Mouse (Mus musculus) gastrocnemius, postnatal 14 days (tissue): ENCODE measurements around the gene Mettl3. TPM values are rescaled to one million over a fixed set of nuclear protein-coding genes. Genes with fewer than 3 reads are reported as not detected.
"Not testable (repeated sequence)": the region's sequence is repeated elsewhere in the genome, so short reads cannot be mapped to it uniquely, and the experiment has no call there.

Experiments used
- DNase-seq: peaks from one replicate; pipeline ENCODE4 v3.0.0; 2021; ENCODE audit warnings: mixed read lengths
- intact Hi-C: fragments of 180-260 bp; cut with DNase I; formaldehyde crosslinking; loops from one replicate; pipeline ENCODE4 v1.15.1; 2025; ENCODE audit warnings: low total_unique reads
- total RNA-seq, 2 experiments: library from RNA; stranded (reverse); gene quantifications; 2 replicates each; pipeline ENCODE4 v1.2.3; 2021

Mettl3 gene
- total RNA-seq, 2 experiments from 2014 or later, result 11.8 to 14.7 TPM

DNA sequence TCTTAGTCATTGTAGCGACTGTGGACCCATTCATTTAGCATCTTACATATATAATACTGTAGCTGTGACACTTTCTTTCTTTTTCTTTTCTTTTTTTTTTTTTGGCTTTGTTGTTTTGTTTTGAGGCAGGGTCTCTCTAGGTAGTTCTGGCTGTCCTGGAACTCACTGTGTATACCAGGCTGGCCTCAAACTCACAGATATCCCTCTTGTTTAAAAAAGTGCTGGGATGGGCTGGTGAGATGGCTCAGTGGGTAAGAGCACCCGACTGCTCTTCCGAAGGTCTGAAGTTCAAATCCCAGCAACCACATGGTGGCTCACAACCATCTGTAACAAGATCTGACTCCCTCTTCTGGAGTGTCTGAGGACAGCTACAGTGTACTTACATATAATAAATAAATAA, 1.4 kb downstream of the Mettl3 start:
- intact Hi-C loops, DNase-seq: not testable (repeated sequence)

DNA sequence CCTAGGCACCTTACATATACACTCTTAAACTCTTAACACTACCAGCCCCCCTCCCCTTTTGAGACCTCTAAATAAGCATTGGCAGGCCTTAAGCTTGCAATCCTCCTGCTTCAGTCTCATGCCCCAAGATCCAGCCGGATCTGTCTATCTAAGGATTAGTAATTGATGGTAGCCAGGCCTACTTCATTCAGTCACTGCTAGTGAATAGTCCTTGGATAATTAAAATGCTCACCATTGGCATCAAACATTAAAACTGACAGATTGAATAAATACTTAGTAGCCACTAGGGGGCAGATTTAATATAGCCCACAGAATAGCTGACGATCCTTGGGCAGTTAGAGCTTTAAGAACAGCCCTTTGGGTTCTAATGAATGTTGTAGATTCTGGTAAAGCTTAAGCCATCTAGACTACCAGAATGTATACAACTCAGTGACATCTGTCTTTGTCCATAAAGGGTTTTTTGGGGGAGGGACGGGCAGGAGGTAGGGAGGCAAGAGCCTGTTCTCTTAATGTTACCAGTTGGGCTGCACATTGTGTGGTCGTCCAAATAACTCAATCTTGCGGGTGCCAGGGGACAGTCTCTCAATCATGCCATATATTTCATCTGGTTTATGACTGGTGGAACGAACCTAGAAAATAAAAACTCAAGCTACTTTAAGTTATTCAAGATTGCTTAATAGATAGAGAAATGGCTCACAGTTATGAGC, 9.2 kb downstream of the Mettl3 start:
- no peak for DNase-seq
- intact Hi-C loops, result loop anchor here (2.0 kb wide), 1 partner anchor 39 kb away; no protein-coding TSS in a partner anchor

DNA sequence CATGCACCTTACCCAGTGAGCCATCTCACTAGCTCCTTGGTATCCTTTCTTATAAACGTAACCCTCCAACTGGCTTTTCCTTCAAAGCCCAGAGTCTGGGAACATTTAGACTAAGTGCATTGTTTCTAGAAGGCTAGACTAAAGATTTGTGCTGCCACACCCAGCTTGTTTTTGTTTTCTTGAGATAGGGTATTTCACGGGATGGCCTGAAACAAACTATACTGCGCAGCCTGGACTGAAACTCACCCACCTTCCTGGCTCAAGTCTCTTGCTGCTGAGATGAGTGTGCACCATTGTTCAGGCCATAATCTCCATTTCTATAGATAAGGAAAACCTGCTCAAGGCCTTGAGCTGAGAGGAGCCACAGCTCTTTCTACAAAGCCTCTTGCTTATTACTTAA, 20.7 kb downstream of the Mettl3 start:
- intact Hi-C loops, result no loop called here
- no peak for DNase-seq

DNA sequence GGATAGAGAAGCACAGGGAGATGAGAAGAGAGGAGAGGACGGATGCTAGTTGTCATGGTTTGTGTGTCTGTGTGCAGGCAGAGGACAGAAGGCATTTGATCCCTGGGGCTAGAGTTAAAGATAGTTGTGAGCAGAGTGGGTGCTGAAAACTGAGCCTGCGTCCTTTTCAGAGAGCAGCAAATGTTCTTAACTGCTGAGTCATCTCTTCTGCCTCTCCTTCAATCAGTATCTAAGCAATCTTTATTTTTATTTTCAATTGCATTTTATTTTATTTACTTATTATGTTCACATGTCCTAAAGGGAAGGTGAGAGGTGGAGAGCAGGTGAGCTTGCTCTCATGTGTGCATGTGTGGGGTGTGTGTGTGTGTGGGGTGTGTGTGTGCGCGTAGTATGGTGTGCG, 21.3 kb downstream of the Mettl3 start:
- no peak for DNase-seq
- intact Hi-C loops, result no loop called here

DNA sequence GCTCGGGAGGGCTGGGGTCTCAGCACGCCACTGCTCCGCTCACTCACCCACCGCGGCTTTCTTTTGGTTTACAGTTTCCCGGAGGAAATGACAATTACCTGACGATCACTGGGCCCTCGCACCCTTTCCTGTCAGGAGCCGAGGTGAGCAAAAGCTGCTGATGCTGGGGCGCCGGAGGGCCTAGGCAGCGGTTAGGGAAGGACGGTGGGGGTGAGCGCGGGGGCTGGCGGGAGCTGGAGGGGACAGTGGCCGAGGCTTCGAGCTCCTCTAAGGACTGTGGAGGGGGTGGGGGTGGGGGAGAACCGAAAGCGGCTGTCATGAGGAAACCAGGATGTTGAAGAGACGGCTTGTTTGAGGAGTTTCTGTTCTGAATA, 25.2 kb downstream of the Mettl3 start:
- intact Hi-C loops, result no loop called here
- DNase-seq, result peak; percentile 27

DNA sequence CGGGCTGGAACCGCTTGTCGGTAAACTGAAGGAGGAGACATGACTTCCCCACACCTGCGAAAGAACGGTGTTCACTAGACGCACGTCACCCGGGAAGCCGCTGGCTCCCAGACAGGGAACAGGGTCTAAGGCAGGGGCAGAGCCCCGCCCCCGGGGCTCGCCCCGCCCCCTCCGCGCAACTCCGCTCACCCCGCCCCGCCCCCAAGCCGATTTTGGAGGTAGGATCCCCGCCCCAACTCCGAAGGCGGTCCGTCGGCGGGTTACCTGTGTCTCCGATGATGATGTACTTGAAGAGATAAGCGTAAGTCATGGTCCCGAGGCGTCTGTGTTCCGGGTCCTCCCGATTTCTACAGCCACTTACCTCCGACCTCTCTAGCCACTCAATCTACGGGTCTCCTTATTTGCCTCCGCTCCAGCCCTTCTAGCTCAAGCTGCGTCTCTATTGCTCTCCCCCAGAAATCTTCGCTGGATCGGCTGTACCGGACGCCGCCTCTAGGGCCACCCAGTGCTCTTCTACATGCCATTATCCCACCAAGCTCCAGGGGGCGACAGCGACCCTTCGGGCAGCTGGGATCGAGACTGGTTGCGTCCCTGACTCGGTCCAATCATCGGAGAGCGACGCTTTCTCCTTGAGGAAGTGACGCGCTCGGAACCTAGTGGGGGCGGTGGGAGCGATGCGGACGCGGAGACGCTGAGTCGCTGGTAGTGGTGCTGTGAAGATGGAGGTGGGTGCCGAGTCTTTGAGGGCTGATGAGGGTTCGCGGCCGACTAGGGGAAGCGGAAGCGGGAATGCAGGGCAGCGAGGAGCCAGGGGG, 25.8 kb downstream of the Mettl3 start, which contains the start of the genes Tox4 and Rab2b:
Tox4 (plus strand) TSS at position 215 of the 815 bp plus-strand sequence.
Rab2b (minus strand) TSS at position 614 of the 815 bp plus-strand sequence.
- intact Hi-C loops, result no loop called here
- DNase-seq, result peak; percentile 97

DNA sequence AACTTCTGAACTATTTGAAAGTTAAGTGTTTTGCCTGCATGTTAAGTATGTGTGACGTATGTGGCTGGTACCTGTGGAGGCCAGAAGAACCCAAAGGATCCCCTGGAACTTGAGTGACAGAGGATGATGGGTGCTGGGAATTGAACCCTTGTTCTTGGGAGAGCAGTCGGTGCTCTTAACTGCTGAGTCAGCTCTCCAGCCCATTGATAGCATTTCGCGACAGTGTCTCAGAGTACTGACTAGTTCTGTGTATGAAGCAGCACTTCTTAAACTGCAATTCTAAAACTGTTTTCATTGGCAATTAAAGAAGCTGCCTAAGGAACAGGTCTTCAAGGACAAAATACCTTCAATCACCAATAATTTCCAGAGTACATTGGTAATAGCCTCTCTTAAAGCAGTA, 27.7 kb downstream of the Mettl3 start:
- DNase-seq, result no peak
- intact Hi-C loops, result no loop called here

DNA sequence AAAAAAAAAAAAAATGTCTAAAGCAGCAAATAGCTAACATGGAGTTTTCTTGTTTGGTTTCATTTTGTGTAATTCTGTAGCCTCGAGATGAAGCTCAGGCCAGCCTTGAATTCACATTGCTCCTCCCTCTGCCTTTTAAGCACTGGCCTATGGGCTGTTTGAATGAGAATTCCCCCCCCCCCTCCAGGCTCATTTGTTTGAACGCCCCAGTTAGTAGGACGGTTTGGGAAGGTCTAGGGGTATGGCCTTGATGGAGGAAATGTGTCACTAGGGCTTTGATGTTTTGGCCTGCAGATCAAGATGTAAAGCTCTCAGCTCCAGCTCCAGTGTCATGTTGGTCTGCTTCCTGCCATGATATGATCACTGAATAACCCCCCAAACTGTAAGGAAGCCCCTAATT, 32.1 kb downstream of the Mettl3 start:
- DNase-seq, result no peak
- intact Hi-C loops, result no loop called here

DNA sequence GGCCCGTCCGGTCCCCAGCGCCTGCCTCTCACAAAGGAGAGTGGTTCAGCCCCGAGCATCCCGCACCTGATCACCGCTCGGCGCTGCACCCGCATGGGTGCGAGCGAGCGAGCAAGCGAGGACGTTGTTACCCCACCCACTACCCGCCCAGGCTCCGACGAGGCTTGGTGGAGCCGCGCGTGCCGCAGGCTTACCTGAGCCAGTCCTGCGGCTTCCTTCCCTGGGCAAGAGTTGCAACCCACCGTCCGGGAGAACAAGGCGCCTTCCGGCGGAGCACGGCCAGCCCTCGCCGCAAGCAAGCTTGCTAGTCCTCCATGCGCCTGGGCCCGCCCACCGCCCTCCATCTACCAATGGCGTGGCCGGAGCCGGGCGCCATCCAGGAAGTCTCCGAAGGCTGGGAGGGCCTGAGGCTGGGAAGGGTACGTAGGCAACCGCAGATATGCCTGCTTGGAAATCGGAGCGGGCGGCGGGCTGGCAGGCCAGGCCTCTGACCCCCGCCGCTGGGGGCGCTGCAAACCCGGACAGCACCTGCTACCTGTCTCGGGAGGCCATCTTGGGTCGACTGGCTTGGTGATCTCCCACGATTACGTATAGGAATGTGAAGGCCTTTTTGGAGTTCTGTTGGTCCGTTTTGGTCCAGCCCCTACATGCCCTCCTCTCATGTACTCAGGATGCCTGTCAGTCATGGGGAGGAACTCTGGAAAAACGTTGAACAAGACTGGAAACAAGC, 47.3 kb downstream of the Mettl3 start, which contains the start of gene Chd8:
Chd8 (minus strand) TSS at position 297 of the 730 bp plus-strand sequence.
- intact Hi-C loops, result no loop called here
- DNase-seq, result peak; percentile 98

DNA sequence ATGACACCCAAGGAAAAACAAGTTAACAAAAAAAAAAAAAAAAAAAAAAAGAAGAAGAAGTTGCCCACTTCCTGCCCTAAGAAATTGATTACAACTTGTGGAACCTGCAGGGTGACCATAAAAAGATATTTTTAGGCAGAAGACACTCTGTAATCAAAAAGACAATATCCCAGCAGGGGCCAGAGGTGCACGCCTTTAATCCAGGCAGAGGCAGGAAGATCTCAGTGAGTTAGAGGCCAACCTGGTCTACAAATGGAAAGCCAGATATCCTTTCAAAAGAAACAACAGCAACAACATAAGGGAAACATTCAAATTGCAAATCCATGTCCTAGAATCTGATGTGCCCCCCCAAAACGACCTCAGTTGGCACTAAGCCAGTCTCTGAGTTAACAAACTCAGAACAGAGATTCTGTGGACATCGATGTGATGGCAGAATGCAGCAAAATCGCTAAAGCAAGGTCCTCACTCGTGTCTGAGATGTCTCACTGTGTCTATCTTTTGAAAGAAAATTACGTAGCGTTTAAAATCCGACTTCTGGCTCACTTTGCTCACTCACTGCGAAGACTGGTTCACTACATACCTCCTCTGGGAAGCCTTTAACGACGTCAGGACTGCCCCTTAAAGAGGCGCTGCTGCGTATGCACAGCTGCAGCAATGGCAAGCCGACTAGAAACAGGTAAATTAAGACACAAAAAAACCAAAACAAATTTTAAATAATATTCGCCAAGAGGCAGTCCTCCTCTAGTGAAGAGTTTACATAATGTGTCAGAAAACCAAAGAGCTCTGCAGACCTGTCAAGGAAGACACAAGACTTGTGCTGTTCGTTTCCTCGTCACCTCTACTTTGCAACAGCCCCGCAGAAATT, 48.4 kb downstream of the Mettl3 start:
- intact Hi-C loops, result no loop called here
- no peak for DNase-seq

DNA sequence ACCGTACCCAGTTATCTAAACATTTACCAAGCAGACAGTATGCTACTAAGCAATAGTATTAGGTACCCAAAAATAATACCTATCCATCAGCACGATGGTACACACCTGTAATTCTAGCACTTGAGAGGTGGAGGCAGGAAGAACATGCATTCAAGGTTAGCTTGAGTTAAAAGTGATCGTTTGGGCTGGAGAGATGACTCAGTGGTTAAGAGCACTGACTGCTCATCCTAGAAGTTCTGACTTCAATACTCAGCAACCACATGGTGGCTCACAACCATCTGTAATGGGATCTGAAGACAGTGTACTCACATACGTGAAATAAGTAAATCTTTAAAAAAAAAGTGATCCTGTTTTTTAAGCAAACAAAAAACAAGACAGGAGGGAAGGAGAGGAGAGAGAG, 58.8 kb downstream of the Mettl3 start:
- intact Hi-C loops, result no loop called here
- no peak for DNase-seq

Other genes starting within 250 kb of the Mettl3 start
- gene Hnrnpc, start 201.1 kb downstream of the Mettl3 start, total RNA-seq, result 10 to 100 TPM; 76.7 to 88.8 TPM
- gene Rpgrip1, start 194.4 kb downstream of the Mettl3 start, total RNA-seq, result under 1 TPM in 1 of 2 experiments, not detected in 1; 0.25 TPM
- 10 to 100 TPM; 15.7 to 16.1 TPM for gene Supt16, start 107.7 kb downstream of the Mettl3 start, total RNA-seq
- gene Chd8, start 47.3 kb downstream of the Mettl3 start, total RNA-seq, result 10 to 100 TPM; 36.5 to 37.7 TPM
- 10 to 100 TPM; 31.9 to 33.1 TPM for gene Tox4, start 26.0 kb downstream of the Mettl3 start, total RNA-seq
- 1 to 10 TPM; 3.7 to 5.0 TPM for gene Rab2b, start 25.6 kb downstream of the Mettl3 start, total RNA-seq
- 1 to 10 TPM; 1.9 to 2.4 TPM for gene Sall2, start 23.6 kb upstream of the Mettl3 start, total RNA-seq
- gene Olfr1513, start 51.3 kb upstream of the Mettl3 start, total RNA-seq, result not detected
- gene Olfr1512, start 74.0 kb upstream of the Mettl3 start, total RNA-seq, result not detected
- gene Olfr1511, start 92.3 kb upstream of the Mettl3 start, total RNA-seq, result not detected
- gene Olfr1510, start 109.2 kb upstream of the Mettl3 start, total RNA-seq, result not detected
- gene Olfr1509, start 137.9 kb upstream of the Mettl3 start, total RNA-seq, result not detected
- not detected for gene Olfr1508, start 162.4 kb upstream of the Mettl3 start, total RNA-seq
- not detected for gene Olfr1507, start 190.6 kb upstream of the Mettl3 start, total RNA-seq